Mouse (Mus musculus) liver, embryonic 14.5 days (tissue): ENCODE results near the gene Sipa1. TPM values are rescaled to one million over a fixed set of nuclear protein-coding genes. Genes with fewer than 3 reads are reported as not detected.

Experiments used
- ATAC-seq: fragments of 200-750 bp; cut with Nextera tagmentation; 2 replicates; pipeline ENCODE4 v1.8.0; 2017; ENCODE audit warnings: moderate number of reproducible peaks, mild to moderate bottlenecking, moderate library complexity; ENCODE audit not compliant: insufficient read depth
- DNase-seq, 3 experiments: peaks; one replicate each; pipeline ENCODE4 v3.0.0-alpha.2; 2012 to 2013; ENCODE audit warnings: low read depth in 3 of 3, low spot score in 3 of 3
- H3K27ac ChIP-seq: fragments of 300-500 bp; sonication (generic); 2 replicates; pipeline ENCODE4 v1.5.1; 2014; ENCODE audit warnings: moderate library complexity, mild to moderate bottlenecking, control low read depth, inconsistent platforms
- H3K27me3 ChIP-seq: fragments of 300-500 bp; sonication (generic); 2 replicates; pipeline ENCODE4 v1.6.1; 2014; ENCODE audit warnings: mild to moderate bottlenecking, low read length, moderate library complexity; ENCODE audit not compliant: control insufficient read depth, insufficient read depth
- H3K36me3 ChIP-seq: fragments of 300-500 bp; sonication (generic); replicated peaks from 2 replicates; pipeline ENCODE4 v1.6.1; 2014; ENCODE audit warnings: low read depth; ENCODE audit not compliant: control insufficient read depth, insufficient read depth
- H3K4me1 ChIP-seq, 2 experiments: fragments of 200-500 bp in 1 of 2; fragments of 300-500 bp in 1 of 2; sonication (generic) in 1 of 2; replicated peaks; 2 replicates each; pipeline ENCODE4 v1.6.1; 2012 to 2014; ENCODE audit warnings: antibody characterized with exemption in 1 of 2, inconsistent platforms in 1 of 2, low read length in 1 of 2; ENCODE audit not compliant: control insufficient read depth in 2 of 2, insufficient read depth in 2 of 2
- H3K4me2 ChIP-seq: fragments of 300-500 bp; sonication (generic); 2 replicates; pipeline ENCODE4 v1.6.1; 2014; ENCODE audit warnings: low read depth, mild to moderate bottlenecking, control low read depth, moderate library complexity
- H3K4me3 ChIP-seq, 2 experiments: fragments of 200-500 bp in 1 of 2; fragments of 300-500 bp in 1 of 2; sonication (generic) in 1 of 2; 2 replicates each; pipeline ENCODE4 v1.5.1; 2012 to 2014; ENCODE audit warnings: low read depth in 2 of 2, low read length in 2 of 2, mild to moderate bottlenecking in 2 of 2, control low read depth in 1 of 2, inconsistent platforms in 1 of 2, moderate library complexity in 1 of 2; ENCODE audit not compliant: insufficient read depth in 1 of 2
- H3K9ac ChIP-seq: fragments of 300-500 bp; sonication (generic); replicated peaks from 2 replicates; pipeline ENCODE4 v1.6.1; 2014; ENCODE audit warnings: mild to moderate bottlenecking, control low read depth, moderate library complexity
- H3K9me3 ChIP-seq: fragments of 300-500 bp; sonication (generic); 2 replicates; pipeline ENCODE4 v1.6.1; 2016; ENCODE audit warnings: low read length, mixed read lengths; ENCODE audit not compliant: control insufficient read depth
- CTCF ChIP-seq: IDR thresholded peaks from 2 replicates; pipeline ENCODE4 v1.5.1; 2016; ENCODE audit warnings: antibody characterized with exemption, low read depth, control low read depth
- EP300 ChIP-seq: IDR thresholded peaks from 2 replicates; pipeline ENCODE4 v1.6.1; 2016; ENCODE audit warnings: antibody characterized with exemption, low read depth
- WGBS: fragments of 180-500 bp; shearing (Covaris S2); extraction: QIAGEN DNeasy Blood & Tissue Kit; methylation state at CpG from one replicate; pipeline ENCODE4 v1.1.7; 2014; ENCODE audit not compliant: insufficient replicate concordance; 5-methylcytosine and 5-hydroxymethylcytosine counted together
- polyA plus RNA-seq, 2 experiments: library from polyadenylated mRNA; depleted of rRNA in 1 of 2; stranded (reverse) in 1 of 2; unstranded in 1 of 2; fragments of >200 nt; fragmentation: Nextera tagmentation in 1 of 2; extraction: Ambion mirVana in 1 of 2; gene quantifications; 2 replicates each; pipeline versions ENCODE4 v1.2.1 to v1.2.3; 2012 to 2014

Sipa1 gene
- polyA plus RNA-seq, 2 experiments, result 14.3 to 27.5 TPM

- H3K4me1 ChIP-seq, result peaks cover 7 to 9% of the 10 kb centered on the region in 2 experiments
- DNase-seq, result no peak
- 59% methylated on average over 10 of the region's 10 CpGs for WGBS
- peaks cover 34% of the 10 kb centered on the region for H3K36me3 ChIP-seq
- no peak overlapping the region for H3K9ac ChIP-seq
- peak overlapping the region; percentile 100 for H3K4me2 ChIP-seq
- H3K9me3 ChIP-seq, result no peaks in the 10 kb centered on the region
- H3K27me3 ChIP-seq, result no peaks in the 10 kb centered on the region
- H3K27ac ChIP-seq, result no peak overlapping the region
- no peak overlapping the region; a peak in 1 of 4 replicates for H3K4me3 ChIP-seq
- TF ChIP-seq CTCF, result no peak
- no peak for TF ChIP-seq EP300
- ATAC-seq, result no peak
These were observed 29.4 kb upstream of the Sipa1 start for GRCm38 (mm10) chr19:5692913-5693396.

GRCm38 (mm10) chr19:5692086-5692912 lies 28.8 kb upstream of the Sipa1 start:
- Histone ChIP-seq H3K4me1 (peaks cover 10 to 11% of the 10 kb centered on the region in 2 experiments), H3K36me3 (peaks cover 27% of the 10 kb centered on the region), H3K27me3 (no peaks in the 10 kb centered on the region), H3K9me3 (no peaks in the 10 kb centered on the region), H3K27ac (peak overlapping the region; percentile 6), H3K4me2 (peak overlapping the region; percentile 100), H3K9ac (0 out of 2 replicates have a peak overlapping the region, but pooled peaks have one; percentile 20), H3K4me3 (peak overlapping the region; percentile 93 to 98)
- no peak for TF ChIP-seq EP300
- TF ChIP-seq CTCF, result no peak
- DNase-seq, result no peak
- no peak for ATAC-seq
- 49% methylated on average over 10 of the region's 10 CpGs for WGBS

- ATAC-seq, result no peak
- 52% methylated on average over 5 of the region's 5 CpGs for WGBS
- Histone ChIP-seq H3K4me1 (peaks cover 11 to 14% of the 10 kb centered on the region in 2 experiments), H3K4me3 (peak overlapping the region; percentile 93 to 98), H3K9me3 (no peaks in the 10 kb centered on the region), H3K36me3 (peaks cover 27% of the 10 kb centered on the region), H3K9ac (peak overlapping the region; percentile 55), H3K27me3 (no peaks in the 10 kb centered on the region), H3K27ac (no peak overlapping the region), H3K4me2 (peak overlapping the region; percentile 100)
- no peak for DNase-seq
- TF ChIP-seq EP300 (no peak), CTCF (0 out of 2 replicates have a peak, but pooled peaks have one; percentile 2)
These were observed 28.1 kb upstream of the Sipa1 start for GRCm38 (mm10) chr19:5691601-5692000.

GRCm38 (mm10) chr19:5690343-5690735 lies 26.8 kb upstream of the Sipa1 start:
- H3K36me3 ChIP-seq, result peaks cover 27% of the 10 kb centered on the region
- peak overlapping the region; percentile 91; the same call in 1 of the 2 replicates for H3K27ac ChIP-seq

More at GRCm38 (mm10) chr19:5690343-5690735, 26.8 kb upstream of the Sipa1 start:
- Histone ChIP-seq H3K4me3 (peak overlapping the region; percentile 93 to 98), H3K9me3 (no peaks in the 10 kb centered on the region), H3K9ac (peak overlapping the region; percentile 92), H3K27me3 (no peaks in the 10 kb centered on the region), H3K4me2 (peak overlapping the region; percentile 100), H3K4me1 (peaks cover 17 to 19% of the 10 kb centered on the region in 2 experiments)
- 47% methylated on average over 15 of the region's 15 CpGs for WGBS
- TF ChIP-seq EP300 (no peak), CTCF (no peak)
- ATAC-seq, result no peak
- no peak for DNase-seq
